Mouse (Mus musculus) liver, embryonic 14.5 days (tissue): ENCODE results near the gene Ccdc154. TPM values are rescaled to one million over a fixed set of nuclear protein-coding genes. Genes with fewer than 3 reads are reported as not detected.
A peak's percentile ranks its signal among the peaks of the same experiment; 100 is the strongest.

Experiments used
- ATAC-seq: fragments of 200-750 bp; cut with Nextera tagmentation; 2 replicates; pipeline ENCODE4 v1.8.0; 2017; ENCODE audit warnings: moderate number of reproducible peaks, mild to moderate bottlenecking, moderate library complexity; ENCODE audit not compliant: insufficient read depth
- DNase-seq, 3 experiments: peaks; one replicate each; pipeline ENCODE4 v3.0.0-alpha.2; 2012 to 2013; ENCODE audit warnings: low read depth in 3 of 3, low spot score in 3 of 3
- H3K27ac ChIP-seq: fragments of 300-500 bp; sonication (generic); 2 replicates; pipeline ENCODE4 v1.5.1; 2014; ENCODE audit warnings: moderate library complexity, mild to moderate bottlenecking, control low read depth, inconsistent platforms
- H3K27me3 ChIP-seq: fragments of 300-500 bp; sonication (generic); 2 replicates; pipeline ENCODE4 v1.6.1; 2014; ENCODE audit warnings: mild to moderate bottlenecking, low read length, moderate library complexity; ENCODE audit not compliant: control insufficient read depth, insufficient read depth
- H3K36me3 ChIP-seq: fragments of 300-500 bp; sonication (generic); replicated peaks from 2 replicates; pipeline ENCODE4 v1.6.1; 2014; ENCODE audit warnings: low read depth; ENCODE audit not compliant: control insufficient read depth, insufficient read depth
- H3K4me1 ChIP-seq, 2 experiments: fragments of 200-500 bp in 1 of 2; fragments of 300-500 bp in 1 of 2; sonication (generic) in 1 of 2; replicated peaks; 2 replicates each; pipeline ENCODE4 v1.6.1; 2012 to 2014; ENCODE audit warnings: antibody characterized with exemption in 1 of 2, inconsistent platforms in 1 of 2, low read length in 1 of 2; ENCODE audit not compliant: control insufficient read depth in 2 of 2, insufficient read depth in 2 of 2
- H3K4me2 ChIP-seq: fragments of 300-500 bp; sonication (generic); 2 replicates; pipeline ENCODE4 v1.6.1; 2014; ENCODE audit warnings: low read depth, mild to moderate bottlenecking, control low read depth, moderate library complexity
- H3K4me3 ChIP-seq, 2 experiments: fragments of 200-500 bp in 1 of 2; fragments of 300-500 bp in 1 of 2; sonication (generic) in 1 of 2; 2 replicates each; pipeline ENCODE4 v1.5.1; 2012 to 2014; ENCODE audit warnings: low read depth in 2 of 2, low read length in 2 of 2, mild to moderate bottlenecking in 2 of 2, control low read depth in 1 of 2, inconsistent platforms in 1 of 2, moderate library complexity in 1 of 2; ENCODE audit not compliant: insufficient read depth in 1 of 2
- H3K9ac ChIP-seq: fragments of 300-500 bp; sonication (generic); replicated peaks from 2 replicates; pipeline ENCODE4 v1.6.1; 2014; ENCODE audit warnings: mild to moderate bottlenecking, control low read depth, moderate library complexity
- H3K9me3 ChIP-seq: fragments of 300-500 bp; sonication (generic); 2 replicates; pipeline ENCODE4 v1.6.1; 2016; ENCODE audit warnings: low read length, mixed read lengths; ENCODE audit not compliant: control insufficient read depth
- CTCF ChIP-seq: IDR thresholded peaks from 2 replicates; pipeline ENCODE4 v1.5.1; 2016; ENCODE audit warnings: antibody characterized with exemption, low read depth, control low read depth
- EP300 ChIP-seq: IDR thresholded peaks from 2 replicates; pipeline ENCODE4 v1.6.1; 2016; ENCODE audit warnings: antibody characterized with exemption, low read depth
- WGBS: fragments of 180-500 bp; shearing (Covaris S2); extraction: QIAGEN DNeasy Blood & Tissue Kit; methylation state at CpG from one replicate; pipeline ENCODE4 v1.1.7; 2014; ENCODE audit not compliant: insufficient replicate concordance; 5-methylcytosine and 5-hydroxymethylcytosine counted together
- polyA plus RNA-seq, 2 experiments: library from polyadenylated mRNA; depleted of rRNA in 1 of 2; stranded (reverse) in 1 of 2; unstranded in 1 of 2; fragments of >200 nt; fragmentation: Nextera tagmentation in 1 of 2; extraction: Ambion mirVana in 1 of 2; gene quantifications; 2 replicates each; pipeline versions ENCODE4 v1.2.1 to v1.2.3; 2012 to 2014

Gene Ccdc154
- polyA plus RNA-seq, 2 experiments, result not detected

DNA sequence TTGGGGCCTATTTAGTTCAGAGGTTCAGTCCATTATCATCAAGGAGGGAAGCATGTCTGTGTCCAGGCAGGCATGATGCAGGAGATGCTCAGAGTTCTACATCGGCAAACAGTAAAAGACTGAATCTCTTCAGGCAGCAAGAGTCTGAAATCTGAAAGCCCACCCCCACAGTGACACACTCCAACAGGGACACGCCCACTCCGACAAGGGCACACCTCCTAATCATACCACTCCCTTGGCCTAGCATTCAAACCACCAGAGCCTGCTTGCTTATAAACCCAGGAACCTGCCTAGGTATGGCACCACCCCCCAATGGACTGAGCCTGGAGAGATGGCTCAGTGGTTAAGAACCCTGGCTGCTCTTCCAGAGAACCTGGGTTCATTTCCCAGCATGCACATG lies 53.2 kb downstream of the Ccdc154 start:
- ATAC-seq (no peak), DNase-seq (no peak)
- Histone ChIP-seq H3K9ac (no peak overlapping the region), H3K27me3 (no peaks in the 10 kb centered on the region), H3K4me1 (no peaks in the 10 kb centered on the region), H3K4me2 (no peak overlapping the region), H3K36me3 (peaks cover 3% of the 10 kb centered on the region), H3K9me3 (no peaks in the 10 kb centered on the region), H3K4me3 (no peak overlapping the region), H3K27ac (no peak overlapping the region)
- 76% methylated on average over 3 of the region's 3 CpGs for WGBS
- TF ChIP-seq CTCF, result no peak
- TF ChIP-seq EP300, result no peak

DNA sequence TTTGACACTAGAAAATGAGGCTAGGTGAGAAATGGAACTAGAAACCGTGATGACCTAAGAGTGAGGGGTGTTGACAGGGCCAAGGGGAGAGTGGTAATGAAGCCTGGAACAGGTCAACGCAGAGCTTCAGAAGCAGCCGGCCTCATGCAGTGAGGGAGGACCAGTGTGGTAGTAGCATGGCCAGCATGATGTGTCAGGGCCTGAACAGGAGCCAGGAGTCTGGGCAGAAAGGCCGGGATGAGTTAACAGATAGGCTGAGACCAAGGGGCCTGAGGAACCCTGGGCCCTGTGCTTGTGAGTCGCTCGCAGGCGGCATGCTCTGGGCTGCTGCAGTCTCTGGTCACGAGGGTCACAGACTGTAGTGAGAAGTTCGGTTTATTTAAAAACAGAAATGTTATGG lies 56.7 kb downstream of the Ccdc154 start:
- 76% methylated on average over 9 of the region's 9 CpGs for WGBS

DNA sequence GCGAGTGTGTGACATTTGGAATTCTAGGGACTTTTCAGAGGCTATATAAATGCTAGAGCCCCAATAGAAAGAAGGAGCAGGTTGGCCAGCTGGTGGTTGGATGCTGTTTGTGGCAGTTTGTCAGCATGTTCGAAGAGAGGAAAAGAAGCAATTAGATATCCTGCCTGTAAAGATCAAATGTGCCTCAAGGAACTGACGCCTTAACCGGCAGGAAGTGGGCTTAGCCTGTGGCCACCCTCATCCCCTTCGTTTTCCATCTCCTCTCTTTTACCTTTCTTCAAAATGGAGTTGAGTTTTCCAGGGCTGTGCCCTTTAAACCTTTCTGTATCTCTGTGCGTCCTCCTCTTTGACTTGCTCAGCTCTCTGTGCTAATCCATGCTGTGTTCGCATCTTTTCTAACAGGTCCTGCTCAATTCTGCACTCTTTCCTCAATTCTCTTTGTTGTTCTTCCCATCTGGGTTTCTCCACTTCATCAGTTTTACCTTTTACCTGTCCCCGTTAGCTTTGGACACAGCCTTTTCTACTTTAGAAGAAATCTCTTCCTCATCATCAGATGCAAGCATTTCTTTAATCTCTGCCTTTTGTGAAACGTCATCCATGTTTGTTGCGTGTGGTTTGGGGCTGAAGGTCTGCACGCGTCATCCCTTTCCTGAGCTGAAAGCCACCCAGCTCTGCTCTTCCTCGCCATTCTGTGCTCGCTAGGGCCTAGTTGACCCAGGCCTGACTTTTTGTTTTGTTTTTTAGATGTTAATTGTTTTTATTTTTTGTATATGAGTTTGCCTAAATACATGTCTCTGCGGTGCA lies 57.4 kb downstream of the Ccdc154 start:
- peaks cover 23 to 28% of the 10 kb centered on the region in 2 experiments for H3K4me1 ChIP-seq
- 79% methylated on average over 15 of the region's 15 CpGs for WGBS
- H3K27ac ChIP-seq, result no peak overlapping the region
- ATAC-seq (no peak), DNase-seq (no peak)
- H3K4me2 ChIP-seq, result no peak overlapping the region
- H3K9ac ChIP-seq, result no peak overlapping the region
- no peaks in the 10 kb centered on the region; the same call in none of the 2 replicates for H3K36me3 ChIP-seq
- H3K9me3 ChIP-seq, result no peaks in the 10 kb centered on the region
- H3K27me3 ChIP-seq, result no peaks in the 10 kb centered on the region
- no peak overlapping the region for H3K4me3 ChIP-seq
- TF ChIP-seq EP300 (no peak), CTCF (no peak)

More for the DNA sequence above, 56.7 kb downstream of the Ccdc154 start:
- Histone ChIP-seq H3K4me1 (peaks cover 15 to 20% of the 10 kb centered on the region in 2 experiments), H3K36me3 (no peaks in the 10 kb centered on the region; the same call in none of the 2 replicates), H3K9ac (no peak overlapping the region), H3K9me3 (no peaks in the 10 kb centered on the region), H3K27ac (no peak overlapping the region), H3K4me2 (no peak overlapping the region), H3K27me3 (no peaks in the 10 kb centered on the region), H3K4me3 (no peak overlapping the region)
- TF ChIP-seq EP300, result no peak
- ATAC-seq, result no peak
- no peak for DNase-seq

- Histone ChIP-seq H3K27ac (no peak overlapping the region; the same call in 1 of the 2 replicates), H3K9me3 (no peaks in the 10 kb centered on the region), H3K36me3 (no peaks in the 10 kb centered on the region; the same call in none of the 2 replicates), H3K4me1 (peaks cover 33 to 37% of the 10 kb centered on the region in 2 experiments), H3K4me3 (no peak overlapping the region), H3K4me2 (peak overlapping the region; percentile 91), H3K27me3 (no peaks in the 10 kb centered on the region), H3K9ac (peak overlapping the region; percentile 1; the same call in 1 of the 2 replicates)
- 85% methylated on average over 1 of the region's 1 CpGs for WGBS
- DNase-seq (no peak), ATAC-seq (no peak)
- TF ChIP-seq CTCF (no peak), EP300 (no peak)
Measured at GRCm38 (mm10) chr17:25220746-25221145, 58.5 kb downstream of the Ccdc154 start.

Other genes starting within 250 kb of the Ccdc154 start
- gene Mapk8ip3, start 225.5 kb upstream of the Ccdc154 start, polyA plus RNA-seq (2012; rRNA removed), result 30.6 and 34.3 TPM in 2 replicates
- gene Mapk8ip3, start 225.5 kb upstream of the Ccdc154 start, polyA plus RNA-seq (2014; fragmentation: Nextera tagmentation; extraction: Ambion mirVana), result 7.2 and 8.0 TPM in 2 replicates
- gene Jpt2, start 201.8 kb upstream of the Ccdc154 start, polyA plus RNA-seq (2012; rRNA removed), result 18.9 and 24.3 TPM in 2 replicates
- gene Jpt2, start 201.8 kb upstream of the Ccdc154 start, polyA plus RNA-seq (2014; fragmentation: Nextera tagmentation; extraction: Ambion mirVana), result 31.6 and 34.3 TPM in 2 replicates
- 7.8 and 7.9 TPM in 2 replicates for gene Cramp1l, start 146.7 kb upstream of the Ccdc154 start, polyA plus RNA-seq (2012; rRNA removed)
- gene Cramp1l, start 146.7 kb upstream of the Ccdc154 start, polyA plus RNA-seq (2014; fragmentation: Nextera tagmentation; extraction: Ambion mirVana), result 3.2 and 3.9 TPM in 2 replicates
- 51.8 and 61.2 TPM in 2 replicates for gene Ift140, start 146.4 kb upstream of the Ccdc154 start, polyA plus RNA-seq (2012; rRNA removed)
- 115 and 124 TPM in 2 replicates for gene Ift140, start 146.4 kb upstream of the Ccdc154 start, polyA plus RNA-seq (2014; fragmentation: Nextera tagmentation; extraction: Ambion mirVana)
- 3.0 and 3.1 TPM in 2 replicates for gene Tmem204, start 78.9 kb upstream of the Ccdc154 start, polyA plus RNA-seq (2012; rRNA removed)
- gene Tmem204, start 78.9 kb upstream of the Ccdc154 start, polyA plus RNA-seq (2014; fragmentation: Nextera tagmentation; extraction: Ambion mirVana), result 4.3 TPM in 2 replicates
- gene Telo2, start 46.5 kb upstream of the Ccdc154 start, polyA plus RNA-seq (2012; rRNA removed), result 8.0 and 8.7 TPM in 2 replicates
- gene Telo2, start 46.5 kb upstream of the Ccdc154 start, polyA plus RNA-seq (2014; fragmentation: Nextera tagmentation; extraction: Ambion mirVana), result 11.0 and 12.1 TPM in 2 replicates
- gene Ptx4, start 41.7 kb upstream of the Ccdc154 start, polyA plus RNA-seq (2012; rRNA removed), result not detected in 2 replicates
- gene Ptx4, start 41.7 kb upstream of the Ccdc154 start, polyA plus RNA-seq (2014; fragmentation: Nextera tagmentation; extraction: Ambion mirVana), result not detected in 2 replicates
- 7.1 and 7.9 TPM in 2 replicates for gene Clcn7, start 29.1 kb upstream of the Ccdc154 start, polyA plus RNA-seq (2012; rRNA removed)
- 8.7 and 8.8 TPM in 2 replicates for gene Clcn7, start 29.1 kb upstream of the Ccdc154 start, polyA plus RNA-seq (2014; fragmentation: Nextera tagmentation; extraction: Ambion mirVana)
- not detected in 2 replicates for gene Gm38655, start 13.0 kb downstream of the Ccdc154 start, polyA plus RNA-seq (2012; rRNA removed)
- not detected in 2 replicates for gene Gm38655, start 13.0 kb downstream of the Ccdc154 start, polyA plus RNA-seq (2014; fragmentation: Nextera tagmentation; extraction: Ambion mirVana)
- 9.9 and 13.4 TPM in 2 replicates for gene BC003965, start 22.1 kb downstream of the Ccdc154 start, polyA plus RNA-seq (2012; rRNA removed)
- 16.8 and 17.4 TPM in 2 replicates for gene BC003965, start 22.1 kb downstream of the Ccdc154 start, polyA plus RNA-seq (2014; fragmentation: Nextera tagmentation; extraction: Ambion mirVana)
- gene Unkl, start 25.9 kb downstream of the Ccdc154 start, polyA plus RNA-seq (2012; rRNA removed), result 34.8 and 45.6 TPM in 2 replicates
- 5.9 and 9.1 TPM in 2 replicates for gene Unkl, start 25.9 kb downstream of the Ccdc154 start, polyA plus RNA-seq (2014; fragmentation: Nextera tagmentation; extraction: Ambion mirVana)
- gene Gnptg, start 77.7 kb downstream of the Ccdc154 start, polyA plus RNA-seq (2012; rRNA removed), result 11.1 and 11.2 TPM in 2 replicates
- gene Gnptg, start 77.7 kb downstream of the Ccdc154 start, polyA plus RNA-seq (2014; fragmentation: Nextera tagmentation; extraction: Ambion mirVana), result 15.6 and 17.0 TPM in 2 replicates
- 11.1 and 13.0 TPM in 2 replicates for gene Tsr3, start 77.7 kb downstream of the Ccdc154 start, polyA plus RNA-seq (2012; rRNA removed)
- gene Tsr3, start 77.7 kb downstream of the Ccdc154 start, polyA plus RNA-seq (2014; fragmentation: Nextera tagmentation; extraction: Ambion mirVana), result 17.4 and 18.5 TPM in 2 replicates
- 0.27 and 0.63 TPM in 2 replicates for gene Baiap3, start 93.9 kb downstream of the Ccdc154 start, polyA plus RNA-seq (2012; rRNA removed)
- gene Baiap3, start 93.9 kb downstream of the Ccdc154 start, polyA plus RNA-seq (2014; fragmentation: Nextera tagmentation; extraction: Ambion mirVana), result 0.69 TPM in 1 of 2 replicates, not detected in the other
- gene Ube2i, start 112.2 kb downstream of the Ccdc154 start, polyA plus RNA-seq (2012; rRNA removed), result 129 and 168 TPM in 2 replicates
- gene Ube2i, start 112.2 kb downstream of the Ccdc154 start, polyA plus RNA-seq (2014; fragmentation: Nextera tagmentation; extraction: Ambion mirVana), result 244 and 260 TPM in 2 replicates
- gene Prss34, start 135.9 kb downstream of the Ccdc154 start, polyA plus RNA-seq (2012; rRNA removed), result 0.89 and 1.8 TPM in 2 replicates
- gene Prss34, start 135.9 kb downstream of the Ccdc154 start, polyA plus RNA-seq (2014; fragmentation: Nextera tagmentation; extraction: Ambion mirVana), result 0.71 and 3.6 TPM in 2 replicates
- not detected in 2 replicates for gene Prss28, start 146.2 kb downstream of the Ccdc154 start, polyA plus RNA-seq (2012; rRNA removed)
- not detected in 2 replicates for gene Prss28, start 146.2 kb downstream of the Ccdc154 start, polyA plus RNA-seq (2014; fragmentation: Nextera tagmentation; extraction: Ambion mirVana)
- not detected in 2 replicates for gene Prss29, start 156.2 kb downstream of the Ccdc154 start, polyA plus RNA-seq (2012; rRNA removed)
- gene Prss29, start 156.2 kb downstream of the Ccdc154 start, polyA plus RNA-seq (2014; fragmentation: Nextera tagmentation; extraction: Ambion mirVana), result not detected in 2 replicates
- not detected in 2 replicates for gene Tpsab1, start 183.1 kb downstream of the Ccdc154 start, polyA plus RNA-seq (2012; rRNA removed)
- not detected in 2 replicates for gene Tpsab1, start 183.1 kb downstream of the Ccdc154 start, polyA plus RNA-seq (2014; fragmentation: Nextera tagmentation; extraction: Ambion mirVana)
- gene Tpsb2, start 203.8 kb downstream of the Ccdc154 start, polyA plus RNA-seq (2012; rRNA removed), result 0.11 and 0.12 TPM in 2 replicates
- 0.44 TPM in 1 of 2 replicates, not detected in the other for gene Tpsb2, start 203.8 kb downstream of the Ccdc154 start, polyA plus RNA-seq (2014; fragmentation: Nextera tagmentation; extraction: Ambion mirVana)
- gene Tpsg1, start 206.8 kb downstream of the Ccdc154 start, polyA plus RNA-seq (2012; rRNA removed), result 0.51 and 0.93 TPM in 2 replicates
- gene Tpsg1, start 206.8 kb downstream of the Ccdc154 start, polyA plus RNA-seq (2014; fragmentation: Nextera tagmentation; extraction: Ambion mirVana), result 0.49 and 0.53 TPM in 2 replicates